Mouse (Mus musculus): ENCODE data around the gene Nme3.

Nme3 gene

DNA sequence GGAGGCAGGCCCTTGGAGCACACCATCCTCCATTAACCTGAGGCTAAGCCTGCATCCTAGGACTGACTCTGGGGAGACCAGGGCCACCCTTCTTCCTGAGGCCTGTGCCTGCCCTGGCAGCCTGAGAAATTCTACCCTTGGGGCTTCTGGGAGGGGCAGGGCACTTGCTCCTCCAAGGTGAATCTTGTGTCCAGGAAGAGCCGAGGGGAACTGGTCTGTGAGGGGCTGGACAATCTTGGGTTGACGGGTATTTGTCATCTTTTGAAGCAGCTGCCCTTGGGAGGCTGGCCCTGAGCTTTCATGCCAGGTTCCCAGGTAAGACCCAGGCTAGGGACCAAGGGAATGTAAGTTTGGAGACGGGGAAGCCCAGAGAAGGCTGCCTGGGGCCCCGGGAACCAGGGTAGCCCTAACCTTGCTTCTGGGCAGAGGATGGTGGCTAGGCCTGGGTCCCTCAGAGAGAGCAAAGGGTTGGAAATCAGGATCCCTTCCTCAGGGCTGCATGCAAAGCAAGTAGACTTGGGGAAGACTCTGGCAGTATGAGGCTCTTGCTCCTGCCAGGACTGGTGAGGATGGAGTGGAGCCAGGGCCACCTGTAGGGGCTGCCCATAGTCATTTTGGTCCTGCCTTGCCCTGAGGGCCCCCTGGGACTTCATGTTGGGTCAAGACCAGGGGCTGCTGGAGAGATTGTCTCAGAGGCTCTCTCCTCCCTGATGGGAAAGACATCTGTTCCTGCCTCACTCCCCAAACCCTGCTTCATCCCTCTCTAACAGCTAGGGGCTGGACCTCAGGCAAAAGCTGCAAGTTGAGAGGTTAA, 1.9 kb downstream of the Nme3 start:
- in situ Hi-C loops (cut with MboI, MseI) = no loop called here

DNA sequence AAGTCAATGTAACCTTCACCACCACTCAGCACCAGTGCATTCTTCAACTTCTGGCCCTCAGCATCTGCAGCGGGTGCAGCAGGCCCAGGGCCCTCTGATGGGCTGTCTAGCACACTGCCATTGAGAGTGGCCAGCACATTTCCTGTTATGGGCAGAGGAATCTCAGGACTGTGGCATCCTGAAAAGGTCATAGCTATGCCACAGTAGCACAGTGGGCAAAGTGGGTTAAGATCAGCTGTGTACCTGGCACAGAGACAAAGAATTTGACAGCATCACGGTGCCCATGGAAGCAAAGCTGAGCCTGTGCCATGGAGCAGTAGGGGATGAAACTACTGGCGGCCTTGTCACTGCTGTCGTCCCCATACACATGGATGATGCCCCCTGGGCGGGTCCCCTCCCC, 2.9 kb downstream of the Nme3 start:
- in situ Hi-C loops (cut with MboI, MseI) = no loop called here

DNA sequence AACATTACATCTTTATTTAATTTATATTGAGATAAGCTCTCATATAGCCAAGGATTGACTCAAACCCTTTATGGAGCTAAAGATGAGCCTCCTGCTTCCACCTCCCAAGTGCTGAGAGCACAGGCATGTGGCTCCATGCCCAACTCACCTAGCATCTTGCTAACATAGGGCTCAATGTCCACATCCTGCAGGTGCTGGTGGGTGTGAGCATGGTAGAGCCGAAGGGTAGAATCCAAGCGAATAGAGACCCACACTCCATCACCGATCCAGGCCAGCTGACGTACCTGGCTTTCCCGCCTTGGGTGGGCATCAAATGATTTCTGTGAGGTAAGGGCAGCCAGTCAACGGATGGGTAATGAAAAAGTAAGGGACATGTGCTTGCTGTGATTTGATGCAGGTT, 3.7 kb downstream of the Nme3 start:
- in situ Hi-C loops (cut with MboI, MseI) = no loop called here

DNA sequence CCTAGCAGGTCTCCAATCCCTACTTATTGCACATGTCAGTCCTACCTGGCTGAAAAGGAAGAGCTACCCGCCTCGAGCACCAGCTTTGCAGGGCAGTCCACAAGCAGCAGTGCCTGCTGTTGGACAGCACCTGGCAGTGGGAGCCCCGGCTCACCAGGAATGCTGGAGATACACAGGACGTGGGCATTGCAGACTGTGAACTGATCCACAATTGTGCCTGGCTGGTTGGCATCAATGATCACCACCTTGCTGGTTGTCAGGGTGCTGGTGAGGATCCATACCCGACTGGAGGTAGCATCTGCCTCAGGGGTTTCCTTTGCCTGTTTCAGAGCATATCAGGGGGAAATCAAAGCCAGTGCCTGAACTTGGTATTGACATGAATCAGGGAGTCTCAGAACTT, 5.8 kb downstream of the Nme3 start:
- in situ Hi-C loops (cut with MboI, MseI) = no loop called here

DNA sequence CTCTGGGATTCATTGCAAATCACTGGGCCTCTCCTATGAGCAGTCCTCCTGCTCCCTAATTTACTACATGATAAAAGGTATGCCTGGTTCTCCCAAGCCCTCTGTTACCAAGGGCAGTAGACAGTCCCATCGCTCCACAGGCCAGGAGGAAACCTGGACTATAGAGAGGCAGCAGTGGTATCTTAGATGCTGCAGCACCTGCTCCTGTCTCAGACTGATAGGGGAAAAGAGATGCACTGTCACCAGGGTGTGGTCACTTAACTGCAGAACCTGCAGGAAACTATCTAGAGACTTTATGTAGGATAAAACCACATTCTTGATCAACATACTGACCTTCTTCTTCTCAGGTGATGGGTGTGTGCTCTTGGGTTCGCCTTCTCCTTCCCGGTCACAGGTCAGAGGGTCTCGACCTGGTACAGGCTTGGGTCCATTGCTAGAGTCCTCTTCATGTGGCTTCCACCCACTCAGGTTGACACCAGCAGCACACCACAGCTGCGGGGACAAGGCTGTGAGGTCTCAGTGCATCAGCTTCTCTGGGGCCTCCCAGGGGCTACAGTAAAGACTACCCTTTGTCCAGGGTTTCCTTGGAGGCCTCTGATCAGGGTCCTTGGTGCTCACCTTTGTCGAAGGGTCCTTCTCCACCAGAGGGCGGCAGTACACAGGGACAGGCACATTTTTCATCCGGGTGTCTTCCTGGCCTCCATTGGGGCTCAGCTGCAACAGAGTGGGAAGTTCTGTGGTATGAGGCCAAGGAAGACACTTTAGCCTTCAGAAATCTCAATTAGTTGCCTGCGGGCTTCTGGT, 6.6 kb downstream of the Nme3 start:
- in situ Hi-C loops (cut with MboI, MseI) = no loop called here

DNA sequence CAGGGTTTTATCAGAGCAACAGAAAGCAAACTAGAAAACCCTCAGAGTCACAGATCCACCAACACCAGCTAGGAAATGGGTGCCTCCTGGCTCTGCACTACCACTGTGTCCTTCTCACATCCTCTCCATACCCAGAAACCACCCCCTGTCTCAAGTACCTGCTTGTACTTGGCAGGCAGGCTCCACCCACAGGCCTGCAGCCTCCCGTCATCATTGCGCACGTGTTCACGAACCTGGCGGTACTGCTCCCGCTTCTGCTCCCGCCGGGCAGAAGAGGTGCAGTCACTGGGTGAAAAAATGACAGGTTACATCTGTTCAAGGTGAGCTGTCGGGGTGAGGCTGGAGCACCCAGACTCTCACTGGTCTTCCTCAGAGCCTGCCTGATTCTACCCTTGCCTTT, 7.5 kb downstream of the Nme3 start:
- in situ Hi-C loops (cut with MboI, MseI) = no loop called here

DNA sequence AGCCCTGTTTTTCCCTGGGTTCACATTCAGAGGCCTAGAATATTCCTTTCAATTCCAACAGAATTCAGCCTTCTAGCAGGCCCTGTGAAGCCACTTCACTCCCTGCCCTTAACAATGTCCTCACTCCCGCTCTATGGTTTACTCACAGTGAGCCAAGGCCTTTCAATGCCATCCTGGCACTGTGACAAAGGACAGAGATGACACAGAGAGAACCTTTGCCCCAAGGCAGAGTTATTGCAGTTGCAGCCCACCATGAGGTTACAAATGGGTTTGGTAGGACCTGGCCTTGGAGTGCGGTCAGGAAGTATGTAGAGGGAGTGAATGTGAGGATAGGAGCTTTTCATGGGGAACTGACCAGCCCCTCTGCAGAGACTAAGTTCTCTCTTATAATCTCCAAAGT, 11.3 kb downstream of the Nme3 start:
- in situ Hi-C loops (cut with MboI, MseI) = no loop called here

DNA sequence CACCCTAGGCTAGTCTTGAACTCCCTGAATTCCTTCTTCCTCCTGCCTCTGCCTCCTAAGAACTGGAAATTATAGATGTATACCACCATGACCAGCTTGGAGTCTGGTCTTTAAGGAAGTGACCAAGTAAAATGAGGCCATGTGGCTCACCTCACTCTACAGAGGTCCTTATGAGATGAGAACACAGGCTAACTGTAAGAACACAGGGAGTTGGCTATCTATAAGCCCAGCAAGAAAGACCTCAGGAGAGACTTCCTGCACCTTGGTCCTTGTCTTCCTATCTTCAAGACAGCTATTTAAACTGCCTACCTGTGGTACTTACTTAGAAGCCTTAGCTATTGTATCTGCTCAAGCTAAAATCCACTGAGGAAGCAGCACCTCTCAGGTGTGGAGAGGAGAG, 17.7 kb downstream of the Nme3 start:
- in situ Hi-C loops (cut with MboI, MseI) = no loop called here

DNA sequence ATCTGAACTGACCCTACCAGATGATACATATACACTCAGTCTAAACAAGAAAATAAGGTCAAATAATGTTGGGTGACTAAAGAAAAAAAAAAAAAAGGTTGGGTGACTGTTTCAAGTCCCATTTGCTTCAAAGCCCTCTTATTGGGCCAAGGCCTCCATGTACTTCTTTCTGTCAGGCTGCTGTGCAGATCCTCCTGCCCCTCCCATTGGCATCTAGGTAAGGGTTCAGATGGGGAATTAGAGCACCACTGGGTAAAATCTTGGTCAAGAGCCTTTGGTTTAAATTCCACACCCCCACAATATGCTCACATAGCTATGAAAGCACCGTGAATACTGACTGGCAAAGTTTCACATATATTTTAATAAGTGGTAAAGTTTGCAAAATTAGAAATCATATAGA, 26.9 kb downstream of the Nme3 start:
- in situ Hi-C loops (cut with MboI, MseI) = no loop called here

DNA sequence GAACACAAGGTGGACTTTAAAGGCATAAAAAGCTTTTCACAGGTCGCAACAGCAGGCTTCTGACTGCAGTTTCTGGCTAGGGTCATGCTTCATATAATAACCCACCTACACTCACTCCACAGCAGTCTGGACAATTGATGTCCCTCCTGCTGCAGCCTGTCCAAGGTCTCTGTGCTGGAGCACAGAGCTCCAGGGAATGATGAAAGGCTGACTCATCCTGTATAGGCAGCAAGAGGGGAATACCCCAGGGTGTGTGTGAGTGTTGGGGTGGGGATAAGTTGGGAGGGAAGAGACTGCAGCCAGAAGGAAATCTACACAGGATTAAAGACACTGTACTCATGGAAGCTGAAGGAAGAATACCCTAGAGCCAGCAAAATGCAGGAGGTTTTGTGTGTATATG, 33.2 kb downstream of the Nme3 start:
- in situ Hi-C loops (cut with MboI, MseI) = loop anchor here (25.0 kb wide), 1 partner anchor 1117 kb away; no protein-coding TSS in a partner anchor

DNA sequence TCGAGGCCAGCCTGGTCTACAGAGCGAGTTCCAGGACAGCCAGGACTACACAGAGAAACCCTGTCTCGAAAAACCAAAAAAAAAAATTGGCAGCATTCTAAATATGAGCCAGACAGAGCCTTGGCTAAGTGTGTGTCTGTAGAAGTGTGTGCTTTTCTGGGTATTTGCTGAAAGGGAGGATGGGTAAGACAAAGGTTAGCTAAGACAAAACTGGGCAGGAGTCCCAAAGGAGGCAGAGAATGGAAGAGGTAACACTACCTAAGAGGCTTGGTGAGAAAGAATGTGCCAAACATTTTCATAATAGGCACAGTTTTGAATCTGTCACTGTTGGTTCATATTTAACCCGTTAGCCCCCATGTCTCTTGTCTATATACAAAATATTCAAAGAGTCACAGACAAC, 36.1 kb downstream of the Nme3 start:
- in situ Hi-C loops (cut with MboI, MseI) = loop anchor here (25.0 kb wide), 1 partner anchor 1120 kb away; no protein-coding TSS in a partner anchor

DNA sequence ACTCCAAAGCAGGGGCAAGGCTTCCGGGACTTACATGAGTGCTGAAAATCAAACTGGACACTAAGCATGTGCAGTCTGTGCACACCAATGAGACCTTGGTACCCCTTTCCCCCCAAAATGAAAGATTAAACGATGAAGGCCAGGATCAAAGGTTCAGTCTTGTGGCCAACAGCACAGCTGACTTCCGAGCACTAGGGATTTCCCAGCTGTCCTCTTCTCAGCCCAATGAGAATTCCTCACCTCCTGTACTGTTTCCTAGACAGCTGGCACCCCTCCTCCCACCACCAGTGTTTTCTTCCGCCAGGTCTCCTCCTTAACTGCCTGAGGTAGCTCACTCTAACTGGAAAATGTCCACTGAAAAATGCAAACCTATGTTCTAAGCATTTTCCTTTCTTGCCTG, 36.9 kb downstream of the Nme3 start:
- in situ Hi-C loops (cut with MboI, MseI) = loop anchor here (25.0 kb wide), 1 partner anchor 1121 kb away; no protein-coding TSS in a partner anchor

DNA sequence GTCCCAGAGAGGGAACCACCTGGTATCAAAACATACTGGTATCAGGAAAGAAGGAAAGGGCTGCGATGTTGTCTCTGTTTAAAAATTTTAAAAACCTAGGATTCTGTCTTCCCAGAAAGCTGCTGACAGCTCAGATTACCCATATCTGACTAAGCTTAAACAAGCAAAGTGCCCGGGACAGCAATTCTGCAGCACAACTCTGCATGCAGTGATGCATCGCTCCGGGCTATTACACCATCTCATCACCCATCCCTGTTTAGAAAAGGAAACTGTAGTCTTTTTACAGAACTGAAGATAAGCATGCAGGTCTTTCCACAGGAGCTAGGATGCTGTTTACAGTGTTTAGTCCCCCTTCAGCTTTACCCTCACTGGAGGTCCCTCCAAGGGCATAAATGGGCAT, 38.6 kb downstream of the Nme3 start:
- in situ Hi-C loops (cut with MboI, MseI) = loop anchor here (25.0 kb wide), 1 partner anchor 1123 kb away; no protein-coding TSS in a partner anchor

DNA sequence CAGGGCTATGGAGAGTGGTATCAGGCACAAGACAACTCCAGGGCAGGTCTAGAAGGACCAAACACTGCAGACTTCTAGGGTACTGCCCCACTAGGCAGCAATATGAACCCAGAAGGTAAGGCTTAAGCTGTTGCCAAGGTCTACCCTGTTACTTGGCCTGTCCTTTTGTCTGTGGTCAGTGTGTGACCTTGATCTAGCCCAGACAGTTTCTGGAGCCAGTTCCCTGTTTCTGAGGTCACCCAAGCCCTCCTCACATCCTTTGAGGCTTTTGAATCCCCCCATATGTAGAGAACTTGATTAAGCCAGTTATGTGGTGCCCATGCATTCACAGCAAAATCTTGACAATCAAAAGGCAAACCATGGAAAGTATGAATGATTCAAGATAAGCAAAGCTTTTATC, 39.4 kb downstream of the Nme3 start:
- in situ Hi-C loops (cut with MboI, MseI) = loop anchor here (25.0 kb wide), 1 partner anchor 1123 kb away; no protein-coding TSS in a partner anchor

DNA sequence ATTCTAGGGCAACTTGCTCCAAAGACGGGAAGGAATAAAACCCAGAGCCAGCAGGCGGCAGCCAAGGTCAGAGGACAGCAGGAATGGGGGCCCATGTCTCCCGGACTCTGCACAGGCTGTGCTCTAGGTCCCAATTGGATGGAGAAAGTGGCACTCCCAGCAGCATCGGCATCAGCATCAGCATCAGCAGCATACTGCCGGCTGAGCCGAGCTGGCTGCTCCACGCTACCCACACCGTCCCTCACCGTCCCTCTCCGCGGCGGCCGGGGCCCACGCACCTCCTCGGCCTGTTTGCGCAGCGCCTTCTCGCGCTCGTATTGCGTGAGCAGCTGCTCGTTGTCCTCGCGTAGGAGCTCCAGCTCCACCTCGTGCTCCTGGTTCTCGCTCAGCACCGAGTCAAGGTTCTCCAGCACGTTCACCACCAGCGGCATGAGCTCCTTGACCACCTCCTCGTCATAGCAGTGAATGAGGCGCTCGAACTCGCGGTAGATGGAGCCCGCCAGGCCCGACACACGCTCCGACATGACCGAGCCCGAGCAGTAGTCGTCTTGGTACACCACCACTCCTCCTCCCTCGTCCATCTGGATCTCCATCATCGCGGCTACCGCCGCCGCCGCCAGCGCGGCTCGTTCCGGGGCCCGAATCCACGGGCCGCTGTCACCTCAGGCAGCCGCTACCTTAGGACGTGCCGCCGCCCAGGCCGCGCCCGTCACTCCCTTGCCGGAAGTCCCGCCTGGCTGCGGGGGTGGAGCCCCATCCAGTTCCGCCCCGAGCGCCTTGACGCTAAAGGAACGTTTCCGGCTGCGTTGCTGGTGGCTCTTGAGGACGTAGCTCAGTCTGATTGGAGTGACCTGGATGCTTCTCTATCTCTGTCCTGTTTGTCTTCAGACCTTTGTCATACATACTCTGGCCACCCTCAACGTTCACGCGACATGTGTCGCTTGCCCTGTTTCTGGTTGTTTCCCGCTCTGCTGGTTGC, 40.2 kb downstream of the Nme3 start, which contains the start of gene Mapk8ip3:
Mapk8ip3 (minus strand) TSS at position 719 of the 979 bp plus-strand sequence.
- in situ Hi-C loops (cut with MboI, MseI) = loop anchor here (25.0 kb wide), 1 partner anchor 1124 kb away; no protein-coding TSS in a partner anchor

DNA sequence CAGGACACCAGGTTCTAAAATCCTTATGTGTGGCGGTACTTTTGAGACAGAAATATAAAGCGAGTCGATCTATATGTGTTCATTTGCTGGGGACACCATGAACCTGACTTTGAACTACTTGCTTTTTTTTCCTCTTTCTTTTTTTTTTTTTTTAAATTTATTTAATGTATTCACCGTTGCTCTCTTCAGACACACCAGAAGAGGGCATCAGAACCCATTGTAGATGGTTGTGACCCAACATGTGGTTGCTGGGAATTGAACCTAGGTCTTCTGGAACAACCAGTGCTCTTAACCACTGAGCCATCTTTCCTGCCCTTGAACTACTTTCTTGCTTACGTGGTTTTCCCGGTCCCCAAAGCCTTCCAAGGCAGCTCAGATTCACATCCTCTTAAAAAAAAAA, 41.0 kb downstream of the Nme3 start:
- in situ Hi-C loops (cut with MboI, MseI) = loop anchor here (25.0 kb wide), 1 partner anchor 1125 kb away; no protein-coding TSS in a partner anchor

DNA sequence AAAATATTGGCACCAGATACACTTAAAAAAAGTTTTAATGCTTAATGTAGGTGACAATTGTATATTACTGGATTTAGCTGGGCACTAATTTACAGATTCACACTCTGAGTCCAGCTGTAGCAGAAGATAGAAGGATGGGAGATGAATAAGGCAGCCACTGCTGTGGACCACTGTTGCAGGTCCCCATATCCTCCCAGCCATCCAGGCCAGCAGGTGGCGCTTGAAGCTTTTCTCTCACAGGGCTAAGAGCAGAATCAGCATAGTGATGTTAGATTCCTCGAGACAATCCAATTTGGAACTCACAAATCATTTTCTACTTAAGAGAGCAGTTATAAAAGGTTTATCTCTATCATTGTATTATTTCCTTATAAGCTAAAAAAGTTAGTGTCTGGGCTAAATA, 46.2 kb downstream of the Nme3 start:
- in situ Hi-C loops (cut with MboI, MseI) = loop anchor here (25.0 kb wide), 1 partner anchor 1130 kb away; no protein-coding TSS in a partner anchor

DNA sequence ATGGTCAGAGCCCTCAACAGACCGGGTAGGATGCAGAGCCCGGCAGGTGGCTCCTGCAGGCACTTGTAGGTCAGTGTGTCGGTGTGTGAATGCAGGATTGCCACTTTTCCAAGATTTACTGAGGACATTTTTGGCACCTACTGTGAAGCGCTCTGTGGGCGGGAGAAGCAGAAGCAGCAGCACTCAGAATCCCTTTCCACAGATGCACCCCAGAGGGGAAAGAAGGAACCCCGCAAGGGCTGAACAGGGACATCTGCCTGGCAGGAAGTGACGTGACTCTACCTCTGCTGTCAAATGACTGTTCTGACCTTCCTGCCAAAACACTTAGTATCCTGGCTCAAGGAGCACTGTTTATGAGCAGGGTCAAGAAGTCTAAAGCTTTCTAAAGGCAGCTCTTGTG, 46.7 kb downstream of the Nme3 start:
- in situ Hi-C loops (cut with MboI, MseI) = loop anchor here (25.0 kb wide), 1 partner anchor 1131 kb away; no protein-coding TSS in a partner anchor

DNA sequence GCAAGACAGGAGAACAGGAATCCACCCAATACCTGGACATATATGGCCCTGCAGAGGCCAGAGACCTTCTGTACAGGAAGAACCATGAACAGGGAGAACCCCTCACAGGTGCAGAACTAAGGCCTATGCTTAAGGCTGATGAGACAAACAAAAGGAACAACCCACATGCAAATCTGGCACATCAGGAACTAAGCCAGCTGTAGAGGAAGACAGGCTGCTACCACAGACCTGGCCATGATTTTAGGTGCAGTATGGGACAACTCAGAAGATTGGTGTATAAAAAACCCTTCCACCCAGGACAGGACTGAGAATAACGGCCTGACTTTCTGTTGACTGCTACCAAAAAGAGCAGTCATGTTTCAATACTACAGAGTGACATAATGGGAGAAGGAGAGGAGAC, 47.3 kb downstream of the Nme3 start:
- in situ Hi-C loops (cut with MboI, MseI) = loop anchor here (25.0 kb wide), 1 partner anchor 1131 kb away; no protein-coding TSS in a partner anchor
